ENCODE assay signal across 15 mouse cellular contexts in the genomic region with DNA sequence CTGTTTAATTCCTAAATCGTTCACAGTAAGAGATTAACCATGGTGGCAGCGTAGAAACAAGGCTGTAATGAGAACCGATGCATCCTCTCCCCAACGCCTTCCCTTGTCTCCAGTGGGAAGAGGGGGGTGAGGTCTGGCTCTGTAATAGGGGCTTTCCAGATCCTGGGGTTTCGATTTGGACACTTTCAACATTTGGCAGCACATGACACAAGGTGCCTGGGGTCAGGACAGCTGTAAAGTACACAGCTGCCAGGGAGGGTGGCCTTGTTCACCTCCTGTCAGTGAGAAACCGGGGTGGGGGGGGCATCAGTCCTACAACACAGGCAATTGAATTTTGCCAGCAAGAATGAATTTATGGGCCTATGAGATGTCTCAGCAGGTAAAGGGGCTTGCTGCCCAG.
A peak's percentile ranks its signal among the peaks of the same experiment; 100 is the strongest.
DNase-seq lines count a peak whose midpoint lies in the region; ATAC-seq and TF ChIP-seq lines count a peak whose summit lies in the region.
"Had no signal": no experiment of that assay in that cellular context is flagged by ENCODE, and none has a peak within 500 bp of the region (broad histone marks: within the 10 kb centered on the region; RNA-seq: fewer than 3 reads in every experiment).

No protein-coding gene starts in this region.

- no peak overlapping the region for H3K9ac ChIP-seq in intestine, embryonic 16.5 days (ENCODE audit: low read depth, low read length)
- H3K9ac ChIP-seq in intestine, postnatal 0 days (ENCODE audit: low read depth, low read length), result no peak overlapping the region
- no peak overlapping the region for H3K9ac ChIP-seq in liver, postnatal 0 days (replicated peaks)
- H3K9ac ChIP-seq: embryonic facial prominence, embryonic 12.5 days; forebrain, postnatal 0 days had no signal

- H3K4me3 ChIP-seq in intestine, embryonic 16.5 days (ENCODE audit: low read length), result no peak overlapping the region
- H3K4me3 ChIP-seq in intestine, postnatal 0 days (ENCODE audit: low read depth, low read length), result no peak overlapping the region
- no peak overlapping the region for H3K4me3 ChIP-seq in lung, adult 2 months (replicated peaks; ENCODE audit: extremely low read depth, low read depth, low read length)
- no peak overlapping the region for H3K4me3 ChIP-seq in liver, postnatal 0 days (ENCODE audit: low read depth, low read length)
- H3K4me3 ChIP-seq in cerebellum, adult 2 months (replicated peaks; ENCODE audit: insufficient read depth, low read depth, low read length), result no peak overlapping the region
- H3K4me3 ChIP-seq: embryonic facial prominence, embryonic 12.5 days; midbrain, embryonic 10.5 days had no signal

- H3K27ac ChIP-seq in intestine, embryonic 16.5 days (ENCODE audit: low read length), result 0 out of 2 replicates have a peak overlapping the region, but pooled peaks have one; percentile 14
- no peak overlapping the region for H3K27ac ChIP-seq in intestine, postnatal 0 days (ENCODE audit: low read depth, low read length)
- peak overlapping the region; percentile 89 for H3K27ac ChIP-seq in liver, postnatal 0 days (ENCODE audit: low read depth)
- no peak overlapping the region for H3K27ac ChIP-seq in cerebellum, adult 2 months (ENCODE audit: insufficient read depth, low read length)
- H3K27ac ChIP-seq: embryonic facial prominence, embryonic 12.5 days; midbrain, embryonic 10.5 days had no signal

- TF ChIP-seq EP300 in liver, postnatal 0 days (IDR thresholded peaks at IDR 0.05; ENCODE audit: low read depth), result no peak

- no peak for ATAC-seq in intestine, embryonic 16.5 days
- ATAC-seq in intestine, postnatal 0 days, result no peak
- ATAC-seq in liver, postnatal 0 days, result peak; percentile 73
- ATAC-seq: forebrain, postnatal 0 days had no signal

- H3K4me2 ChIP-seq in intestine, embryonic 16.5 days (ENCODE audit: low read depth, low read length), result no peak overlapping the region
- no peak overlapping the region for H3K4me2 ChIP-seq in intestine, postnatal 0 days (replicated peaks; ENCODE audit: low read depth)
- H3K4me2 ChIP-seq in liver, postnatal 0 days (ENCODE audit: low read depth, low read length), result no peak overlapping the region
- H3K4me2 ChIP-seq: embryonic facial prominence, embryonic 12.5 days had no signal

- H3K9me3 ChIP-seq in intestine, embryonic 16.5 days (ENCODE audit: control insufficient read depth, low read length), result no peaks in the 10 kb centered on the region
- H3K9me3 ChIP-seq in intestine, postnatal 0 days (ENCODE audit: control insufficient read depth), result no peaks in the 10 kb centered on the region
- no peaks in the 10 kb centered on the region for H3K9me3 ChIP-seq in liver, postnatal 0 days (ENCODE audit: low read length)
- H3K9me3 ChIP-seq: embryonic facial prominence, embryonic 12.5 days; midbrain, embryonic 10.5 days had no signal

- WGBS in intestine, embryonic 16.5 days, result 56% methylated on average over 6 of the region's 6 CpGs
- WGBS in intestine, postnatal 0 days, result 72% methylated on average over 6 of the region's 6 CpGs
- WGBS in lung, adult 2 months, result 48% methylated on average over 6 of the region's 6 CpGs
- 49% methylated on average over 6 of the region's 6 CpGs for WGBS in liver, postnatal 0 days (ENCODE audit: insufficient replicate concordance)
- WGBS in cerebellum, adult 2 months, result 42% methylated on average over 6 of the region's 6 CpGs

- H3K4me1 ChIP-seq in intestine, embryonic 16.5 days (ENCODE audit: control insufficient read depth, insufficient read depth, low read length), result peaks cover 21% of the 10 kb centered on the region
- H3K4me1 ChIP-seq in intestine, postnatal 0 days (replicated peaks; ENCODE audit: control insufficient read depth, insufficient read depth, low read length), result no peaks in the 10 kb centered on the region; the same call in 1 of the 2 replicates
- H3K4me1 ChIP-seq in lung, adult 2 months (ENCODE audit: control insufficient read depth, insufficient read depth, low read length), result peaks cover 14% of the 10 kb centered on the region
- H3K4me1 ChIP-seq in liver, postnatal 0 days (ENCODE audit: insufficient read depth), result peaks cover 23% of the 10 kb centered on the region
- H3K4me1 ChIP-seq in cerebellum, adult 2 months (ENCODE audit: control insufficient read depth, insufficient read depth, low read length), result no peaks in the 10 kb centered on the region

- H3K36me3 ChIP-seq in intestine, embryonic 16.5 days (ENCODE audit: control insufficient read depth, insufficient read depth, low read length), result no peaks in the 10 kb centered on the region
- no peaks in the 10 kb centered on the region for H3K36me3 ChIP-seq in intestine, postnatal 0 days (ENCODE audit: control insufficient read depth, insufficient read depth)
- no peaks in the 10 kb centered on the region for H3K36me3 ChIP-seq in liver, postnatal 0 days (replicated peaks; ENCODE audit: insufficient read depth, low read length)
- H3K36me3 ChIP-seq: embryonic facial prominence, embryonic 12.5 days; midbrain, embryonic 10.5 days had no signal

- no peak for TF ChIP-seq POLR2A in lung, adult 2 months (IDR thresholded peaks at IDR 0.05; ENCODE audit: borderline replicate concordance, extremely low read depth, low read depth, low read length)
- TF ChIP-seq POLR2A in cerebellum, adult 2 months (IDR thresholded peaks at IDR 0.05; ENCODE audit: borderline replicate concordance, insufficient read depth, low read length), result no peak

- H3K27me3 ChIP-seq in intestine, embryonic 16.5 days (replicated peaks; ENCODE audit: control insufficient read depth, insufficient read depth, low read length), result no peaks in the 10 kb centered on the region
- H3K27me3 ChIP-seq in intestine, postnatal 0 days (replicated peaks; ENCODE audit: control insufficient read depth, insufficient read depth, low read length), result no peaks in the 10 kb centered on the region
- no peaks in the 10 kb centered on the region for H3K27me3 ChIP-seq in liver, postnatal 0 days (ENCODE audit: insufficient read depth, low read length)
- H3K27me3 ChIP-seq in cerebellum, adult 2 months (ENCODE audit: control insufficient read depth, insufficient read depth, low read length), result no peaks in the 10 kb centered on the region
- H3K27me3 ChIP-seq: embryonic facial prominence, embryonic 12.5 days had no signal

- peak; percentile 39 for DNase-seq in adrenal gland, postnatal 14 days
- no peak for DNase-seq in adrenal gland, adult 2 months
- peak; percentile 55 for DNase-seq in lung, postnatal 36 days
- no peak for DNase-seq in lung, adult 2 months
- DNase-seq in liver, postnatal 0 days, result peak; percentile 62
- no peak for DNase-seq in cerebellum, adult 2 months
- DNase-seq: adrenal gland, postnatal 10 days; cerebellum, adult 18-20 months; forebrain, postnatal 0 days; heart, postnatal 10 days; lung, postnatal 4 days had no signal

- no peak for TF ChIP-seq CTCF in intestine, postnatal 0 days (IDR thresholded peaks at IDR 0.05; ENCODE audit: low read depth)
- no peak for TF ChIP-seq CTCF in lung, adult 2 months (IDR thresholded peaks at IDR 0.05; ENCODE audit: insufficient read depth, low read length)
- TF ChIP-seq CTCF in liver, postnatal 0 days (IDR thresholded peaks at IDR 0.05; ENCODE audit: low read depth), result no peak
- TF ChIP-seq CTCF in cerebellum, adult 2 months (IDR thresholded peaks at IDR 0.05; ENCODE audit: borderline replicate concordance, insufficient read depth, low read depth, low read length), result no peak

Comparison
In these comparisons a context has a peak if more than half of its experiments do, and no peak if none do; other contexts are left out.
1. DNase-seq: peak in adrenal gland, postnatal 14 days (single experiment), lung, postnatal 36 days (single experiment) and liver, postnatal 0 days (single experiment); none in adrenal gland, adult 2 months (single experiment), lung, adult 2 months (single experiment) and cerebellum, adult 2 months (0 of 2).
2. H3K27ac ChIP-seq: peak in intestine, embryonic 16.5 days (single experiment) and liver, postnatal 0 days (single experiment); none in intestine, postnatal 0 days (single experiment) and cerebellum, adult 2 months (single experiment).